13 mouse cellular contexts compared by ENCODE assay signal in genomic region chr9:40478146-40478900, GRCm38 (mm10).
"Had no signal": no experiment of that assay in that cellular context is flagged by ENCODE, and none has a peak within 500 bp of the region (broad histone marks: within the 10 kb centered on the region; RNA-seq: fewer than 3 reads in every experiment).

No protein-coding gene starts in this region.

- H3K36me3 ChIP-seq: limb, embryonic 13.5 days; midbrain, embryonic 12.5 days; stomach, embryonic 15.5 days had no signal

- H3K4me2 ChIP-seq: limb, embryonic 13.5 days; midbrain, embryonic 12.5 days; stomach, embryonic 15.5 days had no signal

- H3K9me3 ChIP-seq: limb, embryonic 13.5 days; megakaryocyte, embryonic 14.5 days; midbrain, embryonic 12.5 days; stomach, embryonic 15.5 days had no signal

- DNase-seq: kidney, postnatal 14 days; left cerebral cortex, postnatal 4 days; lung, adult 2 months; lung, postnatal 10 days; right cerebral cortex, postnatal 14 days; thymus, adult 2 months; thymus, postnatal 25 days had no signal

- H3K4me1 ChIP-seq: limb, embryonic 13.5 days; midbrain, embryonic 12.5 days; stomach, embryonic 15.5 days had no signal

- H3K4me3 ChIP-seq: limb, embryonic 13.5 days; megakaryocyte, embryonic 14.5 days; midbrain, embryonic 12.5 days; stomach, embryonic 15.5 days had no signal

- H3K27ac ChIP-seq: limb, embryonic 13.5 days; liver, embryonic 14.5 days; macrophage; midbrain, embryonic 12.5 days; stomach, embryonic 15.5 days had no signal

- H3K27me3 ChIP-seq: limb, embryonic 13.5 days; midbrain, embryonic 12.5 days; stomach, embryonic 15.5 days had no signal

- H3K9ac ChIP-seq: limb, embryonic 13.5 days; liver, embryonic 14.5 days; midbrain, embryonic 12.5 days; stomach, embryonic 15.5 days had no signal
